Mouse (Mus musculus): Measurements from ENCODE around the gene Dhx35. TPM values are rescaled to one million over a fixed set of nuclear protein-coding genes. Genes with fewer than 3 reads are reported as not detected.
A peak's percentile ranks its signal among the peaks of the same experiment; 100 is the strongest.

Gene Dhx35
- 14.5 and 16.4 TPM in 2 replicates for polyA plus RNA-seq (2016; fragmentation: Nextera tagmentation; extraction: Ambion mirVana)

GRCm38 (mm10) chr2:158794494-158795004 is at the start of gene Dhx35:
Gene Dhx35, plus strand, starts transcription at chr2:158794807.
- Histone ChIP-seq H3K4me3 (peak within 1 kb of the TSS; percentile 74), H3K36me3 (no peaks in the 10 kb centered on the region), H3K4me2 (replicated peaks) (peak within 1 kb of the TSS; percentile 69), H3K27me3 (no peaks in the 10 kb centered on the region), H3K9ac (peak within 1 kb of the TSS; percentile 73), H3K27ac (peak within 1 kb of the TSS; percentile 85), H3K4me1 (peaks cover 19% of the 10 kb centered on the region), H3K9me3 (replicated peaks) (no peaks in the 10 kb centered on the region)
- WGBS, result under 1% methylated on average over 32 of the region's 33 CpGs
- peak; percentile 99 for ATAC-seq (ENCODE audit: low FRiP score)

DNA sequence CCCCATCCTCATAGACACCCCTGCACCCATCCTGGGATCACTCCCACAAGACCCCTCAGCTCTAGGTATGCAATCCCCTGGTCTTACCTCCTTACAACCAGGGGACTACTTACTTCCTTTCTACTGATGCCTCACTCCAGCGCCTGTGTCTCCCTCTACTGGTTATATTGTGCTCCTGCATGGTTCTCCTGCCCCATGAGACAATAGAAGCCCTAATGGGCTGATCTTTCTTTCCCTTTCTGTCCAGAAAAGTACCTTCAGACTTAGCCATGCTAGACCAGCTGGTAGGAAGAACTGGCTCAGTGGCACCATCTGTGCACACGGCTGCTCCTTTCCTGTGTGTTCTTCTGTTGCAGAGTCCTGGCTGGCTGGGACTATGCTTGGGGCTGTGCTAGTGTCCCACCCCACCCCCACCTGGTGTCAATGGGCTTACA is 49.5 kb upstream of the Dhx35 start:
- Histone ChIP-seq H3K4me1 (peaks cover 9% of the 10 kb centered on the region), H3K4me2 (replicated peaks) (no peak overlapping the region), H3K9ac (no peak overlapping the region), H3K4me3 (no peak overlapping the region), H3K27me3 (0 out of 2 replicates have a peak, but pooled peaks cover 3% of the 10 kb centered on the region), H3K9me3 (replicated peaks) (peaks cover 4% of the 10 kb centered on the region; the same call in 1 of the 2 replicates), H3K36me3 (no peaks in the 10 kb centered on the region), H3K27ac (no peak overlapping the region)
- no peak for ATAC-seq (ENCODE audit: low FRiP score)
- WGBS, result 28% methylated on average over 2 of the region's 2 CpGs

- Histone ChIP-seq H3K9me3 (replicated peaks) (peaks cover 4% of the 10 kb centered on the region; the same call in 1 of the 2 replicates), H3K4me1 (peaks cover 9% of the 10 kb centered on the region), H3K27ac (no peak overlapping the region), H3K4me3 (no peak overlapping the region), H3K9ac (no peak overlapping the region), H3K36me3 (no peaks in the 10 kb centered on the region), H3K27me3 (0 out of 2 replicates have a peak, but pooled peaks cover 3% of the 10 kb centered on the region), H3K4me2 (replicated peaks) (no peak overlapping the region)
- no peak for ATAC-seq (ENCODE audit: low FRiP score)
- 79% methylated on average over 11 of the region's 11 CpGs for WGBS
These were observed 48.4 kb upstream of the Dhx35 start for GRCm38 (mm10) chr2:158746164-158746563.

- 0 out of 2 replicates have a peak, but pooled peaks cover 5% of the 10 kb centered on the region for H3K4me1 ChIP-seq
- no peak overlapping the region for H3K4me3 ChIP-seq
- 86% methylated on average over 9 of the region's 9 CpGs for WGBS
- H3K9me3 ChIP-seq (replicated peaks), result no peaks in the 10 kb centered on the region
- no peak overlapping the region for H3K4me2 ChIP-seq (replicated peaks)
- no peak overlapping the region for H3K27ac ChIP-seq
- H3K36me3 ChIP-seq, result no peaks in the 10 kb centered on the region
- no peak overlapping the region for H3K9ac ChIP-seq
- ATAC-seq (ENCODE audit: low FRiP score), result no peak
- 0 out of 2 replicates have a peak, but pooled peaks cover 3% of the 10 kb centered on the region for H3K27me3 ChIP-seq
These were observed 45.2 kb upstream of the Dhx35 start for GRCm38 (mm10) chr2:158749366-158749765.

DNA sequence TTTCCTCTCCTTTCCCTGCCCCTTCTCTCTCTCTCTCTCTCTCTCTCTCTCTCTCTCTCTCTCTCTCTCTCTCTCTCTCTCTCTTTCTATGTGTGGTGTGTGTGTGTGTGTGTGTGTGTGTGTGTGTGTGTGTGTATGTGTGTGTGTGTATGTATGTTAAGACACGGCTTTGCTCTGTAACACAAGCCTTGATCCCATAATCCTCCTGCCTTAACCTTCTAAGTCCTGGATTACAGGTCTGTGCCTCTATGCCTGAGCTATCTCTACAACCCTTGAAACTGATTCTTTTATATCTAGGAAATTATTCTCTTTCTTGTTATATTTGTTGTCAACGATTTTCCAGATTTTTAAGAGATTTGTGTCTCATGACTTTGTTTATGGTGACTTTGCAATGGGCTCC is 34.4 kb upstream of the Dhx35 start:
- Histone ChIP-seq H3K27ac (no peak overlapping the region), H3K4me3 (no peak overlapping the region), H3K4me1 (no peaks in the 10 kb centered on the region), H3K9ac (no peak overlapping the region), H3K27me3 (no peaks in the 10 kb centered on the region), H3K36me3 (no peaks in the 10 kb centered on the region), H3K4me2 (replicated peaks) (no peak overlapping the region), H3K9me3 (replicated peaks) (no peaks in the 10 kb centered on the region)
- 76% methylated on average over 2 of the region's 2 CpGs for WGBS
- no peak for ATAC-seq (ENCODE audit: low FRiP score)

DNA sequence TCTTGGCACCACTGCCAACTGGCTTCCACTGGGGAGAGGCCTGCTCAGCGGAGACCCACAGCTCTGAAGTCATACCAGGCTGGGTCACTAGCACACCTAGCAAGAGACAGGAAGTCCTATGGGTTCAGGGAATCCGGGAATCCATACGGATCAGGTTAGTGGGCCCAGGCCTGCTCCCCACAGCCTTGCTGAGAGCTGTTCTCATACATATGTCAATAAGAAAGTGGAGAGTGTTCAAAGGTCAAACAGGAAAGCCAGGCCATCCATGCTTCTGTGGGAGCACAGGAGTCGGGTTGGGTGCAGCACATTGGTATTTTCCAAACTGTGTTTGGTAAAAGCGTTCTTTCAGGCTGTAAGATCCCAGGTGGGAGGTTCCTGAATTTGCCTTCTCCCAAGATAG is 32.3 kb upstream of the Dhx35 start:
- H3K4me1 ChIP-seq, result 0 out of 2 replicates have a peak, but pooled peaks cover 1% of the 10 kb centered on the region
- H3K4me2 ChIP-seq (replicated peaks), result no peak overlapping the region
- H3K27me3 ChIP-seq, result no peaks in the 10 kb centered on the region
- H3K36me3 ChIP-seq, result no peaks in the 10 kb centered on the region
- H3K9me3 ChIP-seq (replicated peaks), result no peaks in the 10 kb centered on the region
- H3K27ac ChIP-seq, result no peak overlapping the region
- no peak for ATAC-seq (ENCODE audit: low FRiP score)
- no peak overlapping the region for H3K9ac ChIP-seq
- H3K4me3 ChIP-seq, result no peak overlapping the region
- WGBS, result 86% methylated on average over 5 of the region's 5 CpGs

DNA sequence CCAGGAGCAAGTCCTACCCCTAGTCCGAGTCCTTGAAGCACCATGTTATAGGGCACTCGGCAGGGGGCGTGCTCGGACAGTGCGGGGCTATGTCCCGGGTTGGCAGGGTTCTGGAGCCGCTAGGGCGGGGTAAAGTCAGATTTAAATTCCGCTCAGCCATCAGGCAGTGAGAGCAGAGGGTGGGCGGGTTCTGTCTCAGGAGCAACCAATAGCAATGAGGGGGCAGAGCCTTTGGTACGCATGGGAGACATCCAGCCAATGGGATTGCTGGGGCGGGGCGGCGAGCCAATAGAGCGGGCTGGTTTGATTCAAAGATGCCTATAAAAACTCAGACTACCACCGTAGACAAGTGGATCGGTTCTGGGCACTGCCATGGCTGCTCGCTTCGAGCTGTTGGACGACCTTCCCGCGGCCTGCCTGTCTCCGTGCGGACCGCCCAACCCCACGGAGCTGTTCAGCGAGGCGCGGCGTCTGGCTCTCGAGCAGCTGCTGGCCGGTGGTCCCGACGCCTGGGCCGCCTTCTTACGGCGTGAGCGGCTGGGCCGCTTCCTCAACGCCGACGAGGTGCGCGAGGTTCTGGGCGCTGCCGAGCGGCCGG is 26.8 kb upstream of the Dhx35 start, which contains the start of gene Fam83d:
Fam83d (plus strand) TSS at position 352 of the 598 bp plus-strand sequence.
- Histone ChIP-seq H3K27me3 (no peaks in the 10 kb centered on the region), H3K36me3 (no peaks in the 10 kb centered on the region), H3K27ac (peak within 1 kb of the TSS; percentile 62; the same call in 1 of the 2 replicates), H3K9me3 (replicated peaks) (no peaks in the 10 kb centered on the region), H3K4me2 (replicated peaks) (peak within 1 kb of the TSS; percentile 97), H3K9ac (peak within 1 kb of the TSS; percentile 73), H3K4me1 (peaks cover 43% of the 10 kb centered on the region), H3K4me3 (peak within 1 kb of the TSS; percentile 67)
- under 1% methylated on average over 48 of the region's 48 CpGs for WGBS
- peak; percentile 99 for ATAC-seq (ENCODE audit: low FRiP score)

DNA sequence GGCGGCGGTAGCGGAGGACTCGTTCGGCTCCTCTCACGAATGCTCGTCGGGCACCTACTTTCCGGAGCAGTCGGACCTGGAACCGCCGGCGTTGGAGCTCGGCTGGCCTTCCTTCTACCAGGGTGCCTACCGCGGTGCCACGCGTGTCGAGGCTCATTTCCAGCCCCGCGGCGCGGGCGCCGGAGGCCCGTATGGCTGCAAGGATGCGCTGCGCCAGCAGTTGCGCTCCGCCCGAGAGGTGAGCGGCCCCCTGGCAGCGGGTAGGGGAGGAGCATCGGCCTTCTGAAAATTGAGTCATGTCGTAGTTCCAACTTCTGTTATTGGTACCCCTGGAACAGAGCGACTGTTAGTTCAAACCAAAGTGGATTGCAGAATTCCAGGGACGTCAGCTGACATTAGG is 26.3 kb upstream of the Dhx35 start:
- H3K4me1 ChIP-seq, result peaks cover 43% of the 10 kb centered on the region
- WGBS, result under 1% methylated on average over 37 of the region's 37 CpGs
- peak overlapping the region; percentile 73 for H3K9ac ChIP-seq
- no peaks in the 10 kb centered on the region for H3K9me3 ChIP-seq (replicated peaks)
- peak overlapping the region; percentile 97 for H3K4me2 ChIP-seq (replicated peaks)
- ATAC-seq (ENCODE audit: low FRiP score), result peak; percentile 15; the same call in 1 of the 2 replicates
- H3K36me3 ChIP-seq, result no peaks in the 10 kb centered on the region
- no peaks in the 10 kb centered on the region for H3K27me3 ChIP-seq
- H3K4me3 ChIP-seq, result peak overlapping the region; percentile 67
- peak overlapping the region; percentile 62; the same call in 1 of the 2 replicates for H3K27ac ChIP-seq

DNA sequence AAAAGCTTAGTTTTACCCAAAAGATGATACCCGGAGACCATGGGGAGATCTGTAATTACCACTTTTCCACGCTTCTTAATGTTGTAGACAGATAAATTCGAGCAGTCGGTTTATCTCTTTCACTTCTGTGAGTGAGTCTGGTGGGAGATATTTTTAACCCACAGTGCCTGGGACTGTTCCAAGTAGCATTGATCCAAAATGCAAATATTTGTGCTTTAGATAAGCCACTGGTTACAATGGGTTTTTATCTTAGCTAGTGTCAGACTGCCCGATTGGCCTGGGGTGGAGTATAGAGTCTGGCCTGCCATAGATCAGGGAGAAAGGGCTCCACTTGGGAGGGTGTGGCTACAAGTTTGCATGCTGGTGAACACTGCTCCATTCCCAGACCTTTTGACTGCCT is 25.8 kb upstream of the Dhx35 start:
- H3K27ac ChIP-seq, result no peak overlapping the region
- H3K9me3 ChIP-seq (replicated peaks), result no peaks in the 10 kb centered on the region
- H3K9ac ChIP-seq, result peak overlapping the region; percentile 73
- peaks cover 46% of the 10 kb centered on the region for H3K4me1 ChIP-seq
- no peaks in the 10 kb centered on the region for H3K36me3 ChIP-seq
- H3K27me3 ChIP-seq, result no peaks in the 10 kb centered on the region
- H3K4me2 ChIP-seq (replicated peaks), result peak overlapping the region; percentile 97
- peak overlapping the region; percentile 67 for H3K4me3 ChIP-seq
- 6% methylated on average over 5 of the region's 5 CpGs for WGBS
- no peak for ATAC-seq (ENCODE audit: low FRiP score)

DNA sequence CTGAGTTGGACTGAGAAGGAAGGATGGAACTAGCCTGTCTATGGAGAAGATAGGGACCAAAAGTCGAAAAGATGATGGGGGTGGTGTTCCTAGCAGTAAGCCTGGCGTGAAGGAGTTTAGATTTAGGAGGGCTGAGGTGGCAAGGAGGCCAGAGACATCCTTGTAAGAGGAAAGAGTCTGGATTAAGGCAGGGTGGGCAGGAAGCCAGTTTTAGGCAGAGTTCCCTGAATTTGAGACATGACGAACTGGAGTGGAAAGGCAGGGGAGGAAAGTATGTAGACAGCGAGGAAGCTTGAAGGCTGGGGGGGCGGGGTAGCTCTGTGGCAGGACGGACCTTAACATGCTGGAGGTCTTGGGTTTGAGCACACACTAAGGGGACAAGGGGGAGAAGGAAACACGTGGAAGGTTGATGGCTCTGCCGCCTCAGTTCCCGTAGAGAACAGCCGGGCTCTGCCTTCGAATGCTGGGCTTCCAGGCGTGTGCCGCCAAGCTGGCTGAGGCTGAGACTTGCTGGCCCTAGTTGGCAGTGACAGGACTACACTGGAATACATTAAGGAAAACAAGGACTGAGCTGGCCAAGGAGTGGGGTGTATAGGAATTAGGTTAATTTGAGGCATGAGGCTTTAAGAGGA is 24.4 kb upstream of the Dhx35 start:
- no peak for ATAC-seq (ENCODE audit: low FRiP score)
- Histone ChIP-seq H3K9me3 (replicated peaks) (no peaks in the 10 kb centered on the region), H3K4me2 (replicated peaks) (peak overlapping the region; percentile 97), H3K9ac (peak overlapping the region; percentile 73), H3K4me3 (peak overlapping the region; percentile 67), H3K36me3 (no peaks in the 10 kb centered on the region), H3K27ac (no peak overlapping the region), H3K27me3 (no peaks in the 10 kb centered on the region), H3K4me1 (peaks cover 46% of the 10 kb centered on the region)
- WGBS, result 41% methylated on average over 13 of the region's 13 CpGs

- H3K27ac ChIP-seq, result no peak overlapping the region
- WGBS, result 47% methylated on average over 11 of the region's 11 CpGs
- no peaks in the 10 kb centered on the region for H3K36me3 ChIP-seq
- H3K4me2 ChIP-seq (replicated peaks), result peak overlapping the region; percentile 97
- peaks cover 46% of the 10 kb centered on the region for H3K4me1 ChIP-seq
- peak overlapping the region; percentile 67; the same call in 1 of the 2 replicates for H3K4me3 ChIP-seq
- ATAC-seq (ENCODE audit: low FRiP score), result no peak
- no peaks in the 10 kb centered on the region for H3K27me3 ChIP-seq
- H3K9ac ChIP-seq, result 0 out of 2 replicates have a peak overlapping the region, but pooled peaks have one; percentile 24
- H3K9me3 ChIP-seq (replicated peaks), result no peaks in the 10 kb centered on the region
These were observed 23.4 kb upstream of the Dhx35 start for GRCm38 (mm10) chr2:158771066-158771763.

DNA sequence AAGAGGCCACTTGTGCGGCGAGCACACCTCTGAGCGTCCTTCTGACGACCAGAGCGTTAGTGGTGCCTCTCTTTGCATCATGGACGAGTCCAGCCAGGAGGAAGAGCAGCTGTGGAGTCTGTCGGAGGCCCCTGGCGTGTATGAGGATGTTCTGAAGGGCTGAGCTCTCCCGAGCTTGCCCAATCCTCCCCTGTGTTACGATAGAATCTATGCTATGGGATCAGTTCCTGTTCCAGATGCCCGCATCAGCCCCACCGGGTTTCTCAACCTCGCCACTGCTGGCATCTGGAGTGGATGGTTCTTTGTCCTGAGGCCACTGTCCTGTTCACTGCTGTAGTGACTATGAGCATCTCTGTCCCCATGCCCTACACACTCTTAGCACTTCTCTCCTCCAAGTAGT is 21.8 kb upstream of the Dhx35 start:
- no peak for ATAC-seq (ENCODE audit: low FRiP score)
- H3K4me1 ChIP-seq, result peaks cover 55% of the 10 kb centered on the region
- 85% methylated on average over 13 of the region's 13 CpGs for WGBS

More for the DNA sequence above, 21.8 kb upstream of the Dhx35 start:
- Histone ChIP-seq H3K36me3 (no peaks in the 10 kb centered on the region), H3K9ac (no peak overlapping the region), H3K9me3 (replicated peaks) (no peaks in the 10 kb centered on the region), H3K27ac (no peak overlapping the region), H3K27me3 (no peaks in the 10 kb centered on the region), H3K4me2 (replicated peaks) (no peak overlapping the region), H3K4me3 (no peak overlapping the region)
